Mouse (Mus musculus): ENCODE results near the gene Gm11541. TPM values are rescaled to one million over a fixed set of nuclear protein-coding genes. Genes with fewer than 3 reads are reported as not detected.

Gm11541 gene
- polyA plus RNA-seq (2015; fragmentation: Nextera tagmentation; extraction: Ambion mirVana) = 0.53 and 0.63 TPM in 2 replicates

DNA sequence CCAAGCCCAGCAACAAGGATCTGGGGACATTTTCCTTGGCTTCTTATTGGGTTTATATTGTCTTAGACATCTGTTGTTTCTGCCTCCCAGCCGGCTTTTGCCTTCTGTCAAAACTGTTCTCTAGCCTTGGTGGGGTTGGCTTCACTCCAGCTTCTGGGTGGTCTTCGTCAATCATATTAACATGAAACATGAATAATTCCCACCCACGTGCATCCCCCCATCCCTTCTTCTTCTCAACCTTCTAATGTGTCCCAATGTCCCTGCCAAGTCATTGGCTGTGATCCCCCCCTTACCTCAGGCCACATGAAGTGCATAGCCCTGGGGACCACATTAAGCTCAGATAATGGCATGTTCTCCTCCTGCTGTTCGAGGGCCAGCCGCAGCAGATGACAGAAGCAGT lies at the start of gene Gm11541:
Gm11541 (minus strand) TSS at position 28 of the 400 bp plus-strand sequence.
- Histone ChIP-seq H3K27me3 (0 out of 2 replicates have a peak, but pooled peaks cover 4% of the 10 kb centered on the region), H3K9ac (no peak within 1 kb of the TSS), H3K4me1 (peaks cover 19% of the 10 kb centered on the region), H3K9me3 (replicated peaks) (no peaks in the 10 kb centered on the region), H3K4me2 (no peak within 1 kb of the TSS), H3K27ac (peak within 1 kb of the TSS; percentile 48; the same call in 1 of the 2 replicates), H3K4me3 (replicated peaks) (no peak within 1 kb of the TSS), H3K36me3 (no peaks in the 10 kb centered on the region)
- WGBS = 69% methylated on average over 5 of the region's 5 CpGs
- ATAC-seq (replicated peaks; ENCODE audit: low FRiP score) = 0 out of 2 replicates have a peak, but pooled peaks have one; percentile 22

DNA sequence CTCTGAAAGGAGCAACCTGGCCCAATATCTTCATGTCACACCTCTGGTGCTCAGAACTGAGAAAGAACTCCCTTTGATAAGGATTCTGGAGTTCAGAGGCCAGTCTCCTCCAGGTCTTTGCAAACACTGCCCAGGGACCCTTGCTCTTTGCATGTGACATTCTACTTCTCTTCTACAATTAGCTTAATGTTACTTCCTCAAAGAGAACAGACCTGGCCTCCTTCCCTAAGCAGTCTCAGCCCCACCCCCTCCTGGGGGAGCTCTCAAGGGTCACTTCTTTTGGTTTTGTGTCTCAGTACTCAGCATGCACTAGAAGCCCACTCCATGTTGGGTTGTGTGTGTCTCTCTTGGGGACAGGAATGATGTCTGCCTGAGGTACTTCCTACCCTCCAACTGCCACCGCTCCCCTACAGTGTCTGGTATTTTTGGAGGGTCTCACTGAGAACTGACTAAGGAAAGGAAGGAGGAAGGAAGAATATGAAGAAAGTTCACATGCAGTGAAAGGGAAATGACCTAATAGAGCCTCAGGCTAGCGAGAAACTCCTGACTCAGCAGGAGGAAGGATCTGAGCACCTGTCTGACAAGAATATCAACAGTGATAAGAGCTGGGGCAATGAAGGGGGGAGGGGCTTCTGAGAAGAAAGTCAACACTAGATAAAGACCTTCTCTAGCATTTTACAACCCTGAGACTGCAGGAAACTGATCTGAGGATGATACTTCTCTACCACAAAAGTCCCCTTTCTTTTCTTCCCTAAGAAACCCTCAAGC lies 48.8 kb upstream of the Gm11541 start:
- no peak for ATAC-seq (replicated peaks; ENCODE audit: low FRiP score)
- no peak overlapping the region for H3K4me3 ChIP-seq (replicated peaks)

DNA sequence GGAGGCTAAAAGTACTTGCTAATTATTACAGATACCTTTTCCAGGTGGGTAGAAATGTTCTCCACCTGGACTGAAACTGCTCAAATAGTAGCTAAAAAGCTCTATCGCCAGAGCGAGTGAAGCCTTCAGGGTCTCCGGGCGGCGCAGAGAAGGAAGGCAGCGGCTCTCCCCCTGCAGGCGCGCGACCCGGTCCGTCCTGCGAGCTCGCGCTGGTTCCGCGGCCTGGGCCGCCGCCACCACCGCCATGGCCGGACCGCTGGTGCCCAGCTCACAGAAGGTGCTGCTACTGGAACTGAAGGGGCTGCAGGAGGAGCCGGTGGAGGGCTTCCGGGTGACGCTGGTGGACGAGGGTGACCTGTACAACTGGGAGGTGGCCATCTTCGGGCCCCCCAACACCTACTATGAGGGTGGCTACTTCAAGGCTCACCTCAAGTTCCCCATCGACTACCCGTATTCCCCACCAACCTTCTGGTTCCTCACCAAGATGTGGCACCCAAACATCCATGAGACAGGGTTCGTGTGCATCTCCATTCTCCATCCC lies 37.5 kb upstream of the Gm11541 start, which contains the start of gene Cdc34b:
Cdc34b (plus strand) TSS at position 51 of the 541 bp plus-strand sequence.
- no peak for ATAC-seq (replicated peaks; ENCODE audit: low FRiP score)
- H3K9ac ChIP-seq = no peak within 1 kb of the TSS
- no peaks in the 10 kb centered on the region for H3K27me3 ChIP-seq
- H3K4me2 ChIP-seq = no peak within 1 kb of the TSS
- no peaks in the 10 kb centered on the region for H3K36me3 ChIP-seq
- 83% methylated on average over 29 of the region's 29 CpGs for WGBS
- no peak within 1 kb of the TSS for H3K4me3 ChIP-seq (replicated peaks)
- H3K27ac ChIP-seq = no peak within 1 kb of the TSS
- no peaks in the 10 kb centered on the region for H3K9me3 ChIP-seq (replicated peaks)
- H3K4me1 ChIP-seq = no peaks in the 10 kb centered on the region

More for the DNA sequence above, 48.8 kb upstream of the Gm11541 start:
- no peak overlapping the region for H3K27ac ChIP-seq
- no peaks in the 10 kb centered on the region for H3K9me3 ChIP-seq (replicated peaks)
- H3K4me2 ChIP-seq = no peak overlapping the region
- H3K9ac ChIP-seq = no peak overlapping the region
- no peaks in the 10 kb centered on the region for H3K4me1 ChIP-seq
- no peaks in the 10 kb centered on the region for H3K36me3 ChIP-seq
- WGBS = 54% methylated on average over 2 of the region's 2 CpGs
- no peaks in the 10 kb centered on the region for H3K27me3 ChIP-seq

DNA sequence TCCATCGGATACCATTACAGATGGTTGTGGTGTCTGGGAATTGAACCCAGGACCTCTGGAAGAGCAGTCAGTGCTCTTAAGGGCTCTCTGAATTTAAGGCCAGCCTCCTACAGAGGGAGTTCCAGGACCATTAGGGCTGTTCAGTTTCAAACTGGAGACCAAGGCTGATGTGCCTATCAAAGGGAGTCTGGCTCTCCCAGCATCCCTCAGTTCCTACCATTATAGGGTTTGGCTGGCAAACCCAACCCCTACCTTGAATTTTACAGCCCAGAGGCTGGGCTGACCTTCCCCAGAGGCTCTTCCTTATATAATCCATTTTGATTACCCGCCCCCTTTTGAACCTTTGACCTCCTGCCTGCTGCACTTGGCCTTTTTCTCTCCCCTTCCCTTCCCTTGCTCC lies 31.4 kb upstream of the Gm11541 start:
- H3K9ac ChIP-seq = no peak overlapping the region
- H3K4me3 ChIP-seq (replicated peaks) = no peak overlapping the region
- H3K27ac ChIP-seq = no peak overlapping the region
- no peaks in the 10 kb centered on the region for H3K36me3 ChIP-seq
- no peak for ATAC-seq (replicated peaks; ENCODE audit: low FRiP score)
- no peaks in the 10 kb centered on the region; the same call in 1 of the 2 replicates for H3K27me3 ChIP-seq
- WGBS = 74% methylated on average over 2 of the region's 2 CpGs
- no peak overlapping the region for H3K4me2 ChIP-seq
- H3K4me1 ChIP-seq = no peaks in the 10 kb centered on the region
- H3K9me3 ChIP-seq (replicated peaks) = no peaks in the 10 kb centered on the region

DNA sequence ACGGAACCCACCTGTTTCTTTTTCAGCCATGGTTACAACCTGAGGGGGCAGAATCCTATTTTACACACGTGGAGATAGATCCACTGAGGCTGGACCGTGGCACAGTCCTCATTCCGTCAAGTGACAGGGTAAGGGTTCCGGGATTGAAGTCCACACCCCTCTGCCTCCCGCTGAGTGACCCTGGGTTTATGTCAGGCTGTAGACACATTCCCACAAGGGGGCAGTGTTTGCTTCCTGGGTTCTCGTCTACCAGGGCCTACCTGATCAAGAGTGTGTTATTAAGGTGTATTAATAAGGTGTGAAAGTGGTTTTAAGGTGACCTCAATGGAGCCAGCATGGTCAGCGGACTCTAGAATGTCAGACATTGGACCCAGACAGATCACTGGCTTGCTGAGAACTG lies 28.5 kb upstream of the Gm11541 start:
- Histone ChIP-seq H3K4me2 (no peak overlapping the region), H3K4me3 (replicated peaks) (no peak overlapping the region), H3K27me3 (no peaks in the 10 kb centered on the region; the same call in 1 of the 2 replicates), H3K27ac (no peak overlapping the region), H3K9ac (no peak overlapping the region), H3K9me3 (replicated peaks) (no peaks in the 10 kb centered on the region), H3K36me3 (no peaks in the 10 kb centered on the region), H3K4me1 (no peaks in the 10 kb centered on the region)
- ATAC-seq (replicated peaks; ENCODE audit: low FRiP score) = no peak
- 43% methylated on average over 8 of the region's 8 CpGs for WGBS

DNA sequence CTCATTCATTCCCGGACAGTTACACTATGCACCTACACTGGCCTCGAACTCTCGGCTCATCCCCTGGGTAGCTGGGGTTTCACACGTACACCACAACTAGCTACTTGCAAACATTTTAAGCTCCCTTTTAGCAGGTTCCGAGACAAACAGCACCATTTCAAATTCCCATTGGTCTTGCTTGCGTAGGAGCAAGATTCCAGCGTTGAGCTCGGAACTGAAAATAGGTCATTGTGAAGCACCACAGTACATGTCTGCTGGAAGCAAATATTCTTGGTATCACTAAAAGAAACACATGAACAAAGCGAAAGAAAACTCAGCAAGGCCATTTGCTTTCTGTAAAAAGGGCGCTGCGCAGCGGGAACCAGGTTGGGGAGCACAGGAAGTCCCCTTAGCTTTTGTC lies 26.9 kb upstream of the Gm11541 start:
- H3K4me1 ChIP-seq = no peaks in the 10 kb centered on the region
- no peaks in the 10 kb centered on the region for H3K36me3 ChIP-seq
- no peaks in the 10 kb centered on the region; the same call in 1 of the 2 replicates for H3K27me3 ChIP-seq
- H3K9me3 ChIP-seq (replicated peaks) = no peaks in the 10 kb centered on the region
- 90% methylated on average over 12 of the region's 12 CpGs for WGBS
- H3K4me3 ChIP-seq (replicated peaks) = no peak overlapping the region
- H3K4me2 ChIP-seq = no peak overlapping the region
- no peak for ATAC-seq (replicated peaks; ENCODE audit: low FRiP score)
- no peak overlapping the region for H3K9ac ChIP-seq
- no peak overlapping the region for H3K27ac ChIP-seq

DNA sequence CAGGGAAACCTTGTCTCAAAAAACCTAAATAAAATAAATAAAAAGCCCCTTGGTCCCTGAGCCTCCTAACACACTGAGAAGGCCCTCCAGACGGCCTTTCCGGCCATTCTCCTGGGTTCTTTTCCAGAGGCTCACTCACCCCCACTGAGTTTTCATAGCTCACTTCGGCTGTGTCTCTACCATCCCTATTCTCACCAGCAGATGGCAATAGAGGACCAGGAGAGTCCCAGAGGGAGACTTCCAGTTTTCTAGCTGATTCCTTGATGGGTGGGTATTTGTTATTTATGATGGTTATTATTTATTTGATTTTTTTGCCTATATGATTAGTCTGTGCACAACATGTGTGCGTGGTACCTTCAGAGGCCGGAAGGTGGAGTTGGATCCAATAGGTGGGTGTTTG lies 26.0 kb upstream of the Gm11541 start:
- Histone ChIP-seq H3K36me3 (no peaks in the 10 kb centered on the region), H3K27me3 (no peaks in the 10 kb centered on the region; the same call in 1 of the 2 replicates), H3K4me3 (replicated peaks) (no peak overlapping the region), H3K4me2 (no peak overlapping the region), H3K9me3 (replicated peaks) (no peaks in the 10 kb centered on the region), H3K4me1 (no peaks in the 10 kb centered on the region), H3K27ac (no peak overlapping the region), H3K9ac (no peak overlapping the region)
- WGBS = 23% methylated on average over 5 of the region's 5 CpGs
- ATAC-seq (replicated peaks; ENCODE audit: low FRiP score) = no peak

DNA sequence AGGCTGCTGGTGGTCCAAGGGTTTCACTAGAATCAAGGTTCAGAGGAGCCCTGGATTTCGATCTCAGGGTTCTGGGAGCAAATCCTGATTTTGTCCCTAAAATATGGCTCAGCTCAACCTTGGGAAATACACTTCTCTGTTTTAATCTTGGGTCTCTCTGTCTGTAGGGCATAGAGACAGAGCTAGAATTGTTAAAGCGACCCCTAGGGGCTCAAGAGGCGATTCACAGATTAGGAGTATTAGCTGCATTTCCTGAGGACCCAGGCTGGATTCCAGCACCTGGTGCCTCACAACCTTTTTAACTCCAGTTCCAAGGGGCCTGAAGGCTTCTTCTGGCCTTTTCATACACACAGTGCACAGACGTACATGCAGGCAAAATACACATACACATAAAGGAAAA lies 25.3 kb upstream of the Gm11541 start:
- Histone ChIP-seq H3K27ac (no peak overlapping the region), H3K4me2 (no peak overlapping the region), H3K9ac (no peak overlapping the region), H3K4me1 (no peaks in the 10 kb centered on the region), H3K9me3 (replicated peaks) (no peaks in the 10 kb centered on the region), H3K27me3 (no peaks in the 10 kb centered on the region; the same call in 1 of the 2 replicates), H3K36me3 (no peaks in the 10 kb centered on the region), H3K4me3 (replicated peaks) (no peak overlapping the region)
- no peak for ATAC-seq (replicated peaks; ENCODE audit: low FRiP score)
- 31% methylated on average over 4 of the region's 4 CpGs for WGBS

DNA sequence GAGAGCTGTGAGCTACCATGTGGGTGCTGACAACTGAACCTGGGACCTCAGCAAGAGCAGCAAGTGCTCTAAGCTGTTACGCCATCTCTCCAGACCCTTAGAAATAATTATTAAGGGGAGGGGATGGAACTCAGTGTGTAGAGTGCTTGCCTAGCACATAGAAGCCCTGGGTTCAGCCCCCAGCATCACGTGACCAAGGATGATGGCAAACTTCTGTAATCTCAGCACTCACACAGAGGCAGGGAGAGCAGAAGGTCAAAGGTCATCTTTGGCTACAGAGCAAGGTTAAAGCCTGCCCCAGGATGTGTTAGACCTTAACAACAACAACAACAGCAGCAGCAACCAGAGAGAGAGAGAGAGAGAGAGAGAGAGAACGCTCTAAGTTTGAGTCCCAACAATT lies 24.2 kb upstream of the Gm11541 start:
- Histone ChIP-seq H3K9ac (no peak overlapping the region), H3K36me3 (no peaks in the 10 kb centered on the region), H3K9me3 (replicated peaks) (no peaks in the 10 kb centered on the region), H3K27me3 (no peaks in the 10 kb centered on the region; the same call in 1 of the 2 replicates), H3K4me1 (no peaks in the 10 kb centered on the region), H3K4me2 (no peak overlapping the region), H3K27ac (no peak overlapping the region), H3K4me3 (replicated peaks) (no peak overlapping the region)
- WGBS = 79% methylated on average over 3 of the region's 3 CpGs
- ATAC-seq (replicated peaks; ENCODE audit: low FRiP score) = no peak

DNA sequence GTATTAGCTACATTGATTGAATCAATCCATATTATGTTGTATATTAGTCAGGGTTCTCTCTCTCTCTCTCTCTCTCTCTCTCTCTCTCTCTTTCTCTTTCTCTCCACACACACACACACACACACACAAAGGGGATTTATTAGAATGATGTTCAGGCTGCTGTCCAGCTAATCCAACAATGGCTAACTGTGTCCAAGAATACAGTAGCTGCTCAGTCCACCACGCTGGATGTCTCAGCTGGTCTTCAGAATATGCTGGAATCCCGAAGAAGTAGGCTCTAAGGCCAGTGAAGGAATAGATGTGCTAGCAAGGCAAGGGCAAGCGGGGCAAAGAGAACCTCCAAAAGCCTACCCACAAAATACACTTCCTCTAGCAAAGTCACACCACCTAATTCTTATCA lies 23.0 kb upstream of the Gm11541 start:
- no peaks in the 10 kb centered on the region for H3K9me3 ChIP-seq (replicated peaks)

DNA sequence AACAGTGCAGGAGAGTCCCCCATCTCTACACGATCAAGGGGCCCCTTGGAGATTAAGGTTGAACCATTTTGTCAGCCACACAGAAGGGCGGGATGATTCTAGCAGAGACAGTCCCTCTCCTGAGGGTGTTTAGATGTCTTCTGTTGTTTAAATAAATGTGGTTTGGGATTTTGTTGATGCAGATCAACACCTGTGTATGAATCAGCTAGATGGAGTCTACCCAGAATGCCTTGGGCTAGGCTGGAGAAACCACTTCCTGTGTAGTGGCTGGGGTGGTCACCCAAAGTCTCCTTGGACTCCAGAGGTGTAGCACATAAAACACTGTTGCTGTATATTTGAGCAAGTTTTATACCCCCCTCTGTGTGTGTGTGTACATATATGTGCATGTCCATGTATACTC lies 14.9 kb upstream of the Gm11541 start:
- WGBS = 90% methylated on average over 2 of the region's 2 CpGs
- Histone ChIP-seq H3K27me3 (no peaks in the 10 kb centered on the region), H3K36me3 (no peaks in the 10 kb centered on the region), H3K4me3 (replicated peaks) (no peak overlapping the region), H3K4me1 (peaks cover 20% of the 10 kb centered on the region), H3K27ac (no peak overlapping the region), H3K4me2 (no peak overlapping the region), H3K9ac (no peak overlapping the region), H3K9me3 (replicated peaks) (no peaks in the 10 kb centered on the region)
- ATAC-seq (replicated peaks; ENCODE audit: low FRiP score) = no peak

More for the DNA sequence above, 23.0 kb upstream of the Gm11541 start:
- no peak overlapping the region for H3K9ac ChIP-seq
- H3K27me3 ChIP-seq = no peaks in the 10 kb centered on the region
- no peak for ATAC-seq (replicated peaks; ENCODE audit: low FRiP score)
- H3K36me3 ChIP-seq = no peaks in the 10 kb centered on the region
- H3K27ac ChIP-seq = no peak overlapping the region
- no peaks in the 10 kb centered on the region for H3K4me1 ChIP-seq
- no peak overlapping the region for H3K4me3 ChIP-seq (replicated peaks)
- WGBS = 85% methylated on average over 3 of the region's 3 CpGs
- no peak overlapping the region for H3K4me2 ChIP-seq

DNA sequence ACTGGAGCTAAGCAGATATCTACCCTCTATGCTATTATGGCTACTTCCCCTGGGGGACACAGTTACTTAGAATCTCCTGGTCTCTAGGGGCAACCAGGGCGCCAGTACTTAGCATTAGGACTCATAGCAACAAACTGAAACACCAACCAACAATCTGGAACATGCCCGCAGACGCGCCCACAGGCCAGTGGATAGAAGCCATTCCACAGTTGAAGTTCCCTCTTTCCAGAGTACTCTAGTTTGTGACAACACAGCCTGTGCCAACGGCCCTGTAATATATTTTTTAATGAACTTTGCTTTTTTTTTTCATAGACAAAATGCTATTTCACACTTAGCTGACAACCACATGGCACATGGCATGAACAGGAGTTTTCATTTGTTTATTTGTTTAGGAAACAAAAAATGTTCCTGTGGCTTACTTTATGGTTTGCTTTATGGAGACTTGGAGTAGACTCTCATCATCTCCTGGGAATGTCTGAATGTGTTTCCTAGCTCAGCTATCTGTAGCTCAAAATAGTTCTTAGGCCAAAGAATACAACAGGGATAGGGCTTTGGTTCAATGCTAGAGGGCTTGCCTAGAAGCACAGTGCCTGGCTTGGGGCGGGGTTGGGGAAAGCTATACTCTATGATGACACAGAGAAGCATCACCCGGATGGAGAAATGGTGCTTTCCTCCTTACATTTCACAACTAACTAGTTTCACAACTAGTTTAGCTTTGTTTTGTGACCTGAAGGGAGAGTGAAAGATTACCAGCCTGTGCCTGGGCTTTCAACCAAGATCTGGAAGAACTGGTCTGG lies 14.0 kb upstream of the Gm11541 start:
- WGBS = 88% methylated on average over 7 of the region's 7 CpGs
- Histone ChIP-seq H3K4me3 (replicated peaks) (no peak overlapping the region), H3K9me3 (replicated peaks) (no peaks in the 10 kb centered on the region), H3K27me3 (no peaks in the 10 kb centered on the region), H3K4me2 (no peak overlapping the region), H3K4me1 (peaks cover 23% of the 10 kb centered on the region), H3K9ac (no peak overlapping the region), H3K27ac (no peak overlapping the region), H3K36me3 (no peaks in the 10 kb centered on the region)
- no peak for ATAC-seq (replicated peaks; ENCODE audit: low FRiP score)
